Mouse (Mus musculus) spleen, postnatal 10 days (tissue): Measurements from ENCODE around the gene Chrm2.

Source experiments
- DNase-seq, 2 experiments: peaks; one replicate each; pipeline ENCODE4 v3.0.0; 2021 to 2022; ENCODE audit warnings: low spot score in 2 of 2

Chrm2 gene

DNA sequence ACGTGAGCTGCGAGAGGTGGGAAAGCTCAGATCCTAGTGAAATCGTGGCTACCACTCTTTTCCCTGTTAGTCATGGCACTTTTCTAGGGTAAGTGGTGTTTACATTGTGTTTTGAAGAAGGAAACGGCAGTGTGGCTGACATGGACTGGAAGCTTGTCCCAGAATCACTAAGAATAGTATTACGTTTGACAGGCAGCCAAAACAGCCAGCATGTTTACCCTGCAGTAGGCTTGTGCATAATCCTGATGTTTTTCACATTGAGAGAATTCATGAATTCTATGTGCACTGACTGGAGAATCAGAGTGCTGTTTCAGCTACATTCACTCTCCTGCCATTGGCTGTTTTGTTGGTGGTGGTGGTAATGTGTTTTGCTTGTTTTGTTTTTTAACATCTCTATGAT lies 129.4 kb downstream of the Chrm2 start:
- DNase-seq: no peak

- no peak for DNase-seq
Measured at GRCm38 (mm10) chr6:36523599-36523998, 135.7 kb downstream of the Chrm2 start.

DNA sequence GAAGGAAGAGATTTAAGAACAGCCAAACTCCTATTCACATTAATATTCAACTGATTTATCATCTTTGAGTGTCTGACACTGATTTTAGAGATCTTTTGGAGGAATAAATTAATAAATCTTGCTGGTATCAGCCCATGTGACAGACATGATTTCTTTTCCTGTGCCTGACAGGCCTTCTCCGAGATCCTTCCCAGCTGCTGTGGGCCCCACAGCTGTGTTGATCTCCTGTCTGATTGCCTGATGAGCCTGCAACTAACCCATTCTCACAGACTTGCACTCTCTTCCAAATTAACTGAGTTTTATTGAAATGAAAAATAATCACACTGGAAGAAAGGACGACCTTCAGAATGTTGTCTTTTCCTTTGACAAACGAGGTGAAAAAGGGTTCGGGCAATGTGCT lies 140.6 kb downstream of the Chrm2 start:
- no peak for DNase-seq

GRCm38 (mm10) chr6:36541247-36541646 lies 153.4 kb downstream of the Chrm2 start:
- DNase-seq: no peak

GRCm38 (mm10) chr6:36566886-36567285 lies 179.0 kb downstream of the Chrm2 start:
- no peak for DNase-seq
